Mouse (Mus musculus): Measurements from ENCODE around the gene Ccdc97. TPM values are rescaled to one million over a fixed set of nuclear protein-coding genes. Genes with fewer than 3 reads are reported as not detected.

Ccdc97 gene
- polyA plus RNA-seq, 1 experiment from 2014 or later: 24.9 TPM

- peaks cover 33% of the 10 kb centered on the region for H3K36me3 ChIP-seq (ENCODE audit: control insufficient read depth, insufficient read depth, low read length)
Observed at GRCm38 (mm10) chr7:25712801-25713200, 6.1 kb downstream of the Ccdc97 start.

GRCm38 (mm10) chr7:25711731-25712197 lies 7.1 kb downstream of the Ccdc97 start:
- H3K9ac ChIP-seq (ENCODE audit: low read length): no peak overlapping the region
- H3K27ac ChIP-seq (ENCODE audit: low read length): no peak overlapping the region
- no peak overlapping the region for H3K4me2 ChIP-seq (ENCODE audit: low read depth, low read length)
- no peaks in the 10 kb centered on the region for H3K9me3 ChIP-seq (ENCODE audit: control insufficient read depth, low read length)
- no peak overlapping the region for H3K4me3 ChIP-seq (ENCODE audit: low read length)
- H3K4me1 ChIP-seq (replicated peaks; ENCODE audit: control insufficient read depth, insufficient read depth, low read length): peaks cover 18% of the 10 kb centered on the region
- H3K36me3 ChIP-seq (ENCODE audit: control insufficient read depth, insufficient read depth, low read length): peaks cover 33% of the 10 kb centered on the region
- ATAC-seq (ENCODE audit: low read depth): no peak
- 39% methylated on average over 7 of the region's 7 CpGs for WGBS
- no peaks in the 10 kb centered on the region for H3K27me3 ChIP-seq (ENCODE audit: control insufficient read depth, insufficient read depth, low read depth, low read length)

More at GRCm38 (mm10) chr7:25712801-25713200, 6.1 kb downstream of the Ccdc97 start:
- Histone ChIP-seq H3K4me3 (ENCODE audit: low read length) (no peak overlapping the region), H3K27me3 (ENCODE audit: control insufficient read depth, insufficient read depth, low read depth, low read length) (no peaks in the 10 kb centered on the region), H3K27ac (ENCODE audit: low read length) (no peak overlapping the region), H3K4me1 (replicated peaks; ENCODE audit: control insufficient read depth, insufficient read depth, low read length) (peaks cover 14% of the 10 kb centered on the region), H3K4me2 (ENCODE audit: low read depth, low read length) (no peak overlapping the region), H3K9ac (ENCODE audit: low read length) (no peak overlapping the region), H3K9me3 (ENCODE audit: control insufficient read depth, low read length) (no peaks in the 10 kb centered on the region)
- no peak for ATAC-seq (ENCODE audit: low read depth)
- 82% methylated on average over 9 of the region's 9 CpGs for whole genome bisulfite sequencing

- no peak for ATAC-seq (ENCODE audit: low read depth)
Observed at GRCm38 (mm10) chr7:25711165-25711564, 7.7 kb downstream of the Ccdc97 start.

GRCm38 (mm10) chr7:25710519-25711130 lies 8.3 kb downstream of the Ccdc97 start:
- Histone ChIP-seq H3K4me3 (ENCODE audit: low read length) (no peak overlapping the region), H3K27ac (ENCODE audit: low read length) (0 out of 2 replicates have a peak overlapping the region, but pooled peaks have one; percentile 2), H3K27me3 (ENCODE audit: control insufficient read depth, insufficient read depth, low read depth, low read length) (no peaks in the 10 kb centered on the region), H3K9me3 (ENCODE audit: control insufficient read depth, low read length) (no peaks in the 10 kb centered on the region), H3K9ac (ENCODE audit: low read length) (peak overlapping the region; percentile 36), H3K4me1 (replicated peaks; ENCODE audit: control insufficient read depth, insufficient read depth, low read length) (peaks cover 30% of the 10 kb centered on the region), H3K36me3 (ENCODE audit: control insufficient read depth, insufficient read depth, low read length) (peaks cover 29% of the 10 kb centered on the region), H3K4me2 (ENCODE audit: low read depth, low read length) (no peak overlapping the region)
- 13% methylated on average over 7 of the region's 7 CpGs for WGBS
- ATAC-seq (ENCODE audit: low read depth): no peak

More at GRCm38 (mm10) chr7:25711165-25711564, 7.7 kb downstream of the Ccdc97 start:
- Histone ChIP-seq H3K4me3 (ENCODE audit: low read length) (no peak overlapping the region), H3K27ac (ENCODE audit: low read length) (no peak overlapping the region), H3K4me1 (replicated peaks; ENCODE audit: control insufficient read depth, insufficient read depth, low read length) (peaks cover 24% of the 10 kb centered on the region), H3K9me3 (ENCODE audit: control insufficient read depth, low read length) (no peaks in the 10 kb centered on the region), H3K4me2 (ENCODE audit: low read depth, low read length) (no peak overlapping the region), H3K27me3 (ENCODE audit: control insufficient read depth, insufficient read depth, low read depth, low read length) (no peaks in the 10 kb centered on the region), H3K9ac (ENCODE audit: low read length) (no peak overlapping the region), H3K36me3 (ENCODE audit: control insufficient read depth, insufficient read depth, low read length) (peaks cover 33% of the 10 kb centered on the region)
- WGBS: 69% methylated on average over 5 of the region's 5 CpGs

- Histone ChIP-seq H3K4me2 (ENCODE audit: low read depth, low read length) (no peak overlapping the region), H3K9me3 (ENCODE audit: control insufficient read depth, low read length) (no peaks in the 10 kb centered on the region), H3K4me3 (ENCODE audit: low read length) (no peak overlapping the region), H3K27me3 (ENCODE audit: control insufficient read depth, insufficient read depth, low read depth, low read length) (no peaks in the 10 kb centered on the region), H3K36me3 (ENCODE audit: control insufficient read depth, insufficient read depth, low read length) (peaks cover 23% of the 10 kb centered on the region), H3K4me1 (replicated peaks; ENCODE audit: control insufficient read depth, insufficient read depth, low read length) (peaks cover 35% of the 10 kb centered on the region), H3K9ac (ENCODE audit: low read length) (peak overlapping the region; percentile 19; the same call in 1 of the 2 replicates), H3K27ac (ENCODE audit: low read length) (0 out of 2 replicates have a peak overlapping the region, but pooled peaks have one; percentile 2)
- 8% methylated on average over 12 of the region's 12 CpGs for WGBS
- ATAC-seq (ENCODE audit: low read depth): no peak
Observed at GRCm38 (mm10) chr7:25709961-25710360, 8.9 kb downstream of the Ccdc97 start.

- no peaks in the 10 kb centered on the region for H3K9me3 ChIP-seq (ENCODE audit: control insufficient read depth, low read length)
- WGBS: 36% methylated on average over 15 of the region's 15 CpGs
- H3K27me3 ChIP-seq (ENCODE audit: control insufficient read depth, insufficient read depth, low read depth, low read length): no peaks in the 10 kb centered on the region; the same call in 1 of the 2 replicates
- peak overlapping the region; percentile 82 for H3K27ac ChIP-seq (ENCODE audit: low read length)
- ATAC-seq (ENCODE audit: low read depth): peak; percentile 78
- no peak overlapping the region for H3K4me2 ChIP-seq (ENCODE audit: low read depth, low read length)
- H3K4me3 ChIP-seq (ENCODE audit: low read length): no peak overlapping the region
- no peak overlapping the region for H3K9ac ChIP-seq (ENCODE audit: low read length)
- H3K36me3 ChIP-seq (ENCODE audit: control insufficient read depth, insufficient read depth, low read length): peaks cover 2% of the 10 kb centered on the region; the same call in 1 of the 2 replicates
- H3K4me1 ChIP-seq (replicated peaks; ENCODE audit: control insufficient read depth, insufficient read depth, low read length): peaks cover 43% of the 10 kb centered on the region
Observed at GRCm38 (mm10) chr7:25707581-25708292, 11.2 kb downstream of the Ccdc97 start.

- 39% methylated on average over 7 of the region's 7 CpGs for WGBS
- Histone ChIP-seq H3K4me1 (replicated peaks; ENCODE audit: control insufficient read depth, insufficient read depth, low read length) (peaks cover 43% of the 10 kb centered on the region), H3K27me3 (ENCODE audit: control insufficient read depth, insufficient read depth, low read depth, low read length) (no peaks in the 10 kb centered on the region; the same call in 1 of the 2 replicates), H3K27ac (ENCODE audit: low read length) (peak overlapping the region; percentile 82), H3K9ac (ENCODE audit: low read length) (peak overlapping the region; percentile 19; the same call in 1 of the 2 replicates), H3K9me3 (ENCODE audit: control insufficient read depth, low read length) (peaks cover 6% of the 10 kb centered on the region), H3K4me3 (ENCODE audit: low read length) (no peak overlapping the region), H3K4me2 (ENCODE audit: low read depth, low read length) (no peak overlapping the region), H3K36me3 (ENCODE audit: control insufficient read depth, insufficient read depth, low read length) (peaks cover 6% of the 10 kb centered on the region)
- ATAC-seq (ENCODE audit: low read depth): no peak
Observed at GRCm38 (mm10) chr7:25706578-25707170, 12.2 kb downstream of the Ccdc97 start.

- H3K4me2 ChIP-seq (ENCODE audit: low read depth, low read length): no peak overlapping the region
Observed at GRCm38 (mm10) chr7:25705801-25706251, 13.1 kb downstream of the Ccdc97 start.

More at GRCm38 (mm10) chr7:25705801-25706251, 13.1 kb downstream of the Ccdc97 start:
- 22% methylated on average over 6 of the region's 6 CpGs for WGBS
- H3K36me3 ChIP-seq (ENCODE audit: control insufficient read depth, insufficient read depth, low read length): peaks cover 11% of the 10 kb centered on the region
- H3K27ac ChIP-seq (ENCODE audit: low read length): peak overlapping the region; percentile 82
- H3K4me1 ChIP-seq (replicated peaks; ENCODE audit: control insufficient read depth, insufficient read depth, low read length): peaks cover 43% of the 10 kb centered on the region
- no peak overlapping the region for H3K4me3 ChIP-seq (ENCODE audit: low read length)
- no peaks in the 10 kb centered on the region; the same call in 1 of the 2 replicates for H3K27me3 ChIP-seq (ENCODE audit: control insufficient read depth, insufficient read depth, low read depth, low read length)
- ATAC-seq (ENCODE audit: low read depth): peak; percentile 14; the same call in 1 of the 2 replicates
- H3K9ac ChIP-seq (ENCODE audit: low read length): no peak overlapping the region
- H3K9me3 ChIP-seq (ENCODE audit: control insufficient read depth, low read length): peaks cover 6% of the 10 kb centered on the region
